Mouse (Mus musculus): ENCODE measurements around the gene Cabp1.

The Cabp1 gene

GRCm38 (mm10) chr5:115193669-115194625 lies at the start of gene Cabp1:
TSS of gene Cabp1 (minus strand) at chr5:115194381.
- peak; percentile 82 for DNase-seq (ENCODE audit: low spot score)

GRCm38 (mm10) chr5:115240191-115240590 lies 46.0 kb upstream of the Cabp1 start:
- no peak for DNase-seq (ENCODE audit: low spot score)

- no peak for DNase-seq (ENCODE audit: low spot score)
Observed at GRCm38 (mm10) chr5:115238729-115239195, 44.6 kb upstream of the Cabp1 start.

- DNase-seq (ENCODE audit: low spot score) = peak; percentile 94
Observed at GRCm38 (mm10) chr5:115237803-115238728, 43.9 kb upstream of the Cabp1 start.

GRCm38 (mm10) chr5:115235786-115236263 lies 41.6 kb upstream of the Cabp1 start, which contains the start of gene Pop5:
TSS of gene Pop5 (plus strand) at chr5:115235836.
- peak; percentile 97 for DNase-seq (ENCODE audit: low spot score)

GRCm38 (mm10) chr5:115235323-115235771 lies 41.2 kb upstream of the Cabp1 start:
- peak; percentile 75 for DNase-seq (ENCODE audit: low spot score)

- no peak for DNase-seq (ENCODE audit: low spot score)
Observed at GRCm38 (mm10) chr5:115234519-115234918, 40.3 kb upstream of the Cabp1 start.

GRCm38 (mm10) chr5:115233031-115233780 lies 39.0 kb upstream of the Cabp1 start:
- DNase-seq (ENCODE audit: low spot score) = no peak

- DNase-seq (ENCODE audit: low spot score) = no peak
Observed at GRCm38 (mm10) chr5:115232516-115232915, 38.3 kb upstream of the Cabp1 start.

GRCm38 (mm10) chr5:115231552-115232120 lies 37.5 kb upstream of the Cabp1 start:
- no peak for DNase-seq (ENCODE audit: low spot score)

GRCm38 (mm10) chr5:115230830-115231551 lies 36.8 kb upstream of the Cabp1 start:
- no peak for DNase-seq (ENCODE audit: low spot score)

GRCm38 (mm10) chr5:115222485-115222884 lies 28.3 kb upstream of the Cabp1 start:
- no peak for DNase-seq (ENCODE audit: low spot score)

GRCm38 (mm10) chr5:115220931-115221640 lies 26.9 kb upstream of the Cabp1 start:
- no peak for DNase-seq (ENCODE audit: low spot score)

- DNase-seq (ENCODE audit: low spot score) = no peak
Observed at GRCm38 (mm10) chr5:115217998-115218397, 23.8 kb upstream of the Cabp1 start.

- DNase-seq (ENCODE audit: low spot score) = no peak
Observed at GRCm38 (mm10) chr5:115215273-115216185, 21.3 kb upstream of the Cabp1 start.

- no peak for DNase-seq (ENCODE audit: low spot score)
Observed at GRCm38 (mm10) chr5:115214864-115215263, 20.7 kb upstream of the Cabp1 start.

- DNase-seq (ENCODE audit: low spot score) = no peak
Observed at GRCm38 (mm10) chr5:115212861-115213260, 18.7 kb upstream of the Cabp1 start.

- DNase-seq (ENCODE audit: low spot score) = no peak
Observed at GRCm38 (mm10) chr5:115212451-115212850, 18.3 kb upstream of the Cabp1 start.

- DNase-seq (ENCODE audit: low spot score) = no peak
Observed at GRCm38 (mm10) chr5:115210380-115210779, 16.2 kb upstream of the Cabp1 start.
